Mouse (Mus musculus): ENCODE data around the gene Snrpd2.

DNA sequence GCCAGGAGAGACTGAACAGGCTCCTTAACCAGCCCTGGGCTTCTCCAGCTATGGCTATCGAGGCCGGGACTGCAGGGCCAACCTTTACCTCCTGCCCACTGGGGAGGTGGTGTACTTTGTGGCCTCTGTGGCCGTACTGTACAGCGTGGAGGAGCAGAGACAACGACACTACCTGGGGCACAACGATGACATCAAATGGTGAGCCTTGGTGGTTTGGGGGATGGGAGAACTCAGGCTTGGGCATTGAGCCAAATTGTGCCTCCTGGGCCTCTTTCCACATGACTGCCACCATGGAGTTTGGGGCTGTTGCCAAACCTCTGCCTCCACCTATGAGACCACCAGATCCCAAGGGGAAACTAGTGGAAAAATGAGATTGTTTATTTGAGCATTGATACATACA, 35.2 kb downstream of the Snrpd2 start:
- TF ChIP-seq CTCF (IDR thresholded peaks at IDR 0.05; ENCODE audit: low read depth) (no peak), EP300 (IDR thresholded peaks at IDR 0.05; ENCODE audit: low read depth) (no peak)

All from liver, embryonic 14.5 days (tissue).